Mouse (Mus musculus): ENCODE data around the gene Obp1a.

The Obp1a gene

DNA sequence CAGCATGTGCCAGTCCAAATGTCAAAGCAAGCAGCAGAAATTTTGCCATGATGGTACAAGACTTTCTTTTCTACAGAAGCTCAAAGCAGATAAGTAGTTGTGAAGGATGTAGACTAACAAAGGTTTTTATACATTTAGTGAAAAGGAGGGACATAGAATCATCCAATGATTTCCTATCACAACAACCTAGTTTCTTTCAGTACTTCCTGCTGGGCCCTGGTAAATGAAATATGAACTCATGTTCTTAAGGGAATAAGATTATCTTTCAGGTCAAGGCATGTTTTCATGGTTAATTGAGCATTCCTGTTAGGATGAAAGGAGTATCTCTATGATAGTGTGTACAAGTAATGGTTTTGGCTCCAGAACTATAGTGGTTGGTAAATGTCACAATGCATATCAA is at the start of gene Obp1a:
Gene Obp1a (minus strand): TSS at position 101 of the 400 bp plus-strand sequence.
- no peak for DNase-seq (ENCODE audit: extremely low spot score)

DNA sequence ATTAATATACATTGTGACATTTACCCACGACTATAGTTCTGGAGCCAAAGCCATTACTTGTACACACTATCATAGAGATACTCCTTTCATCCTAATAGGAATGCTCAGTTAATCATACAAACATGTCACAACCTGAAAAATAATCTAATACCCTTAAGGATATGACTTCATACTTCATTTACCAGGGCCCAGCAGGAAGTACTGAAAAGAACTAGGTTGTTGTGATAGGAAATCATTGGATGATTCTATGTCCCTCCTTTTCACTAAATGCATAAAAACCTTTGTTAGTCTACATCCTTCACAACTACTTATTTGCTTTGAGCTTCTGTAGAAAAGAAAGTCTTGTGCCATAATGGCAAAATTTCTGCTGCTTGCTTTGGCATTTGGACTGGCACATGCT is 34.0 kb upstream of the Obp1a start, which contains the start of gene Gm5938:
Gene Gm5938 (plus strand): TSS at position 301 of the 400 bp plus-strand sequence.
- no peak for DNase-seq (ENCODE audit: extremely low spot score)

Data from embryo, embryonic 9.5 days (tissue).